Mouse (Mus musculus) heart, embryonic 14.5 days (tissue): ENCODE measurements around the gene Cd163. TPM values are rescaled to one million over a fixed set of nuclear protein-coding genes. Genes with fewer than 3 reads are reported as not detected.

ENCODE experiments used
- ATAC-seq: fragments of 200-750 bp; cut with Nextera tagmentation; 2 replicates; pipeline ENCODE4 v1.8.0; 2017; ENCODE audit warnings: low read depth, moderate TSS enrichment; ENCODE audit not compliant: insufficient number of reproducible peaks, insufficient read depth, low FRiP score
- H3K27ac ChIP-seq, 2 experiments: fragments of 200-500 bp in 1 of 2; fragments of 300-500 bp in 1 of 2; sonication (generic) in 1 of 2; replicated peaks in 1 of 2; 2 replicates each; pipeline ENCODE4 v1.5.1; 2012 to 2014; ENCODE audit warnings: low read depth in 2 of 2, low read length in 2 of 2, control low read depth in 1 of 2, mild to moderate bottlenecking in 1 of 2, mixed read lengths in 1 of 2; ENCODE audit not compliant: control insufficient read depth in 1 of 2, insufficient read depth in 1 of 2
- H3K27me3 ChIP-seq: fragments of 300-500 bp; sonication (generic); 2 replicates; pipeline ENCODE4 v1.6.1; 2014; ENCODE audit warnings: mild to moderate bottlenecking, low read length, control low read depth; ENCODE audit not compliant: control insufficient read depth, insufficient read depth
- H3K36me3 ChIP-seq: fragments of 300-500 bp; sonication (generic); 2 replicates; pipeline ENCODE4 v1.6.1; 2014; ENCODE audit warnings: mild to moderate bottlenecking, control low read depth, low read length, mixed read lengths; ENCODE audit not compliant: control insufficient read depth, insufficient read depth
- H3K4me1 ChIP-seq, 2 experiments: fragments of 200-500 bp in 1 of 2; fragments of 300-500 bp in 1 of 2; sonication (generic) in 1 of 2; 2 replicates each; pipeline ENCODE4 v1.6.1; 2012 to 2014; ENCODE audit warnings: low read length in 2 of 2, control low read depth in 1 of 2, mixed read lengths in 1 of 2; ENCODE audit not compliant: control insufficient read depth in 2 of 2, insufficient read depth in 2 of 2
- H3K4me2 ChIP-seq: fragments of 300-500 bp; sonication (generic); 2 replicates; pipeline ENCODE4 v1.6.1; 2014; ENCODE audit warnings: mild to moderate bottlenecking, low read length
- H3K4me3 ChIP-seq, 2 experiments: fragments of 200-500 bp in 1 of 2; fragments of 300-500 bp in 1 of 2; sonication (generic) in 1 of 2; 2 replicates each; pipeline ENCODE4 v1.5.1; 2012 to 2014; ENCODE audit warnings: low read length in 2 of 2, mild to moderate bottlenecking in 2 of 2, control low read depth in 1 of 2, low read depth in 1 of 2, moderate library complexity in 1 of 2; ENCODE audit not compliant: control insufficient read depth in 1 of 2, insufficient read depth in 1 of 2
- H3K9ac ChIP-seq: fragments of 300-500 bp; sonication (generic); 2 replicates; pipeline ENCODE4 v1.6.1; 2014; ENCODE audit warnings: mild to moderate bottlenecking, low read length
- H3K9me3 ChIP-seq: fragments of 300-500 bp; sonication (generic); 2 replicates; pipeline ENCODE4 v1.6.1; 2016; ENCODE audit warnings: low read length, control low read depth; ENCODE audit not compliant: control insufficient read depth
- WGBS: fragments of 180-500 bp; shearing (Covaris S2); extraction: QIAGEN DNeasy Blood & Tissue Kit; methylation state at CpG from one replicate; pipeline ENCODE4 v1.1.7; 2014; 5-methylcytosine and 5-hydroxymethylcytosine counted together
- polyA plus RNA-seq: library from polyadenylated mRNA; unstranded; fragments of >200 nt; fragmentation: Nextera tagmentation; extraction: Ambion mirVana; gene quantifications from 2 replicates; pipeline ENCODE4 v1.2.1, GENCODE M21; 2014

Gene Cd163
- polyA plus RNA-seq, 1 experiment from 2014 or later: 0.12 TPM

- no peak overlapping the region for H3K27ac ChIP-seq
- no peak overlapping the region for H3K4me2 ChIP-seq
- no peak overlapping the region for H3K9ac ChIP-seq
- no peak overlapping the region for H3K4me3 ChIP-seq
- no peaks in the 10 kb centered on the region for H3K27me3 ChIP-seq
- H3K9me3 ChIP-seq: no peaks in the 10 kb centered on the region
- no peaks in the 10 kb centered on the region for H3K36me3 ChIP-seq
- no peaks in the 10 kb centered on the region; a peak in 1 of 4 replicates for H3K4me1 ChIP-seq
- ATAC-seq: no peak
- 78% methylated on average over 6 of the region's 6 CpGs for WGBS
Measured at GRCm38 (mm10) chr6:124373584-124374206, 69.2 kb downstream of the Cd163 start.

GRCm38 (mm10) chr6:124374683-124375082 is 70.2 kb downstream of the Cd163 start:
- 63% methylated on average over 4 of the region's 4 CpGs for WGBS
- no peaks in the 10 kb centered on the region for H3K9me3 ChIP-seq
- H3K27me3 ChIP-seq: no peaks in the 10 kb centered on the region
- no peak overlapping the region for H3K27ac ChIP-seq
- H3K4me2 ChIP-seq: no peak overlapping the region
- H3K9ac ChIP-seq: no peak overlapping the region
- ATAC-seq: no peak
- H3K4me3 ChIP-seq: no peak overlapping the region
- H3K4me1 ChIP-seq: no peaks in the 10 kb centered on the region; a peak in 1 of 4 replicates
- no peaks in the 10 kb centered on the region for H3K36me3 ChIP-seq

- H3K9ac ChIP-seq: no peak overlapping the region
- H3K4me3 ChIP-seq: no peak overlapping the region
- 61% methylated on average over 11 of the region's 11 CpGs for WGBS
- no peaks in the 10 kb centered on the region for H3K36me3 ChIP-seq
- no peaks in the 10 kb centered on the region; a peak in 1 of 4 replicates for H3K4me1 ChIP-seq
- no peak overlapping the region for H3K27ac ChIP-seq
- ATAC-seq: no peak
- no peaks in the 10 kb centered on the region for H3K27me3 ChIP-seq
- no peak overlapping the region for H3K4me2 ChIP-seq
- no peaks in the 10 kb centered on the region for H3K9me3 ChIP-seq
Measured at GRCm38 (mm10) chr6:124375435-124375884, 71.0 kb downstream of the Cd163 start.

GRCm38 (mm10) chr6:124376311-124376710 is 71.9 kb downstream of the Cd163 start:
- H3K27me3 ChIP-seq: no peaks in the 10 kb centered on the region
- H3K9ac ChIP-seq: no peak overlapping the region
- H3K4me3 ChIP-seq: no peak overlapping the region
- no peak for ATAC-seq
- no peak overlapping the region for H3K4me2 ChIP-seq
- H3K9me3 ChIP-seq: no peaks in the 10 kb centered on the region
- 81% methylated on average over 5 of the region's 5 CpGs for WGBS
- H3K27ac ChIP-seq: no peak overlapping the region
- no peaks in the 10 kb centered on the region; a peak in 1 of 4 replicates for H3K4me1 ChIP-seq
- no peaks in the 10 kb centered on the region for H3K36me3 ChIP-seq

GRCm38 (mm10) chr6:124377494-124378255 is 73.2 kb downstream of the Cd163 start:
- no peak for ATAC-seq
- H3K27ac ChIP-seq: no peak overlapping the region
- H3K27me3 ChIP-seq: no peaks in the 10 kb centered on the region
- WGBS: 59% methylated on average over 4 of the region's 4 CpGs
- H3K4me3 ChIP-seq: no peak overlapping the region
- no peaks in the 10 kb centered on the region for H3K36me3 ChIP-seq
- H3K4me2 ChIP-seq: no peak overlapping the region
- H3K9me3 ChIP-seq: no peaks in the 10 kb centered on the region
- no peaks in the 10 kb centered on the region; a peak in 1 of 4 replicates for H3K4me1 ChIP-seq
- no peak overlapping the region for H3K9ac ChIP-seq

GRCm38 (mm10) chr6:124379331-124379730 is 74.9 kb downstream of the Cd163 start:
- ATAC-seq: no peak
- H3K4me3 ChIP-seq: no peak overlapping the region
- no peak overlapping the region for H3K9ac ChIP-seq
- no peaks in the 10 kb centered on the region for H3K9me3 ChIP-seq
- 27% methylated on average over 10 of the region's 10 CpGs for WGBS
- no peaks in the 10 kb centered on the region for H3K27me3 ChIP-seq
- no peaks in the 10 kb centered on the region for H3K36me3 ChIP-seq
- no peaks in the 10 kb centered on the region; a peak in 1 of 4 replicates for H3K4me1 ChIP-seq
- H3K4me2 ChIP-seq: no peak overlapping the region
- H3K27ac ChIP-seq: no peak overlapping the region
